Mouse (Mus musculus): ENCODE measurements around the gene Man1b1. TPM values are rescaled to one million over a fixed set of nuclear protein-coding genes. Genes with fewer than 3 reads are reported as not detected.

Gene Man1b1
- polyA plus RNA-seq, 1 experiment from 2014 or later: 73.5 TPM

Other genes with a start within 250 kb of the Man1b1 start
- 0.14 and 0.22 TPM in 2 replicates for gene Noxa1, start 237.2 kb upstream of the Man1b1 start, polyA plus RNA-seq (2016; fragmentation: Nextera tagmentation; extraction: Ambion mirVana)
- 70.9 and 76.4 TPM in 2 replicates for gene Nrarp, start 151.6 kb upstream of the Man1b1 start, polyA plus RNA-seq (2016; fragmentation: Nextera tagmentation; extraction: Ambion mirVana)
- gene Tor4a, start 135.5 kb upstream of the Man1b1 start, polyA plus RNA-seq (2016; fragmentation: Nextera tagmentation; extraction: Ambion mirVana): 1.8 and 2.4 TPM in 2 replicates
- gene Nelfb, start 120.8 kb upstream of the Man1b1 start, polyA plus RNA-seq (2016; fragmentation: Nextera tagmentation; extraction: Ambion mirVana): 107 and 117 TPM in 2 replicates
- gene Stpg3, start 117.7 kb upstream of the Man1b1 start, polyA plus RNA-seq (2016; fragmentation: Nextera tagmentation; extraction: Ambion mirVana): not detected in 2 replicates
- 0.19 TPM in 1 of 2 replicates, not detected in the other for gene Fam166a, start 113.6 kb upstream of the Man1b1 start, polyA plus RNA-seq (2016; fragmentation: Nextera tagmentation; extraction: Ambion mirVana)
- 391 and 416 TPM in 2 replicates for gene Tubb4b, start 107.6 kb upstream of the Man1b1 start, polyA plus RNA-seq (2016; fragmentation: Nextera tagmentation; extraction: Ambion mirVana)
- not detected in 2 replicates for gene Slc34a3, start 98.0 kb upstream of the Man1b1 start, polyA plus RNA-seq (2016; fragmentation: Nextera tagmentation; extraction: Ambion mirVana)
- not detected in 2 replicates for gene Rnf224, start 95.6 kb upstream of the Man1b1 start, polyA plus RNA-seq (2016; fragmentation: Nextera tagmentation; extraction: Ambion mirVana)
- 37.8 and 40.5 TPM in 2 replicates for gene Rnf208, start 90.1 kb upstream of the Man1b1 start, polyA plus RNA-seq (2016; fragmentation: Nextera tagmentation; extraction: Ambion mirVana)
- not detected in 2 replicates for gene Cysrt1, start 89.9 kb upstream of the Man1b1 start, polyA plus RNA-seq (2016; fragmentation: Nextera tagmentation; extraction: Ambion mirVana)
- gene AL732309.1, start 85.5 kb upstream of the Man1b1 start, polyA plus RNA-seq (2016; fragmentation: Nextera tagmentation; extraction: Ambion mirVana): 3.5 and 6.2 TPM in 2 replicates
- gene Tmem203, start 76.9 kb upstream of the Man1b1 start, polyA plus RNA-seq (2016; fragmentation: Nextera tagmentation; extraction: Ambion mirVana): 16.5 and 18.6 TPM in 2 replicates
- gene Tprn, start 69.7 kb upstream of the Man1b1 start, polyA plus RNA-seq (2016; fragmentation: Nextera tagmentation; extraction: Ambion mirVana): 13.2 and 14.9 TPM in 2 replicates
- 195 and 201 TPM in 2 replicates for gene Ssna1, start 59.9 kb upstream of the Man1b1 start, polyA plus RNA-seq (2016; fragmentation: Nextera tagmentation; extraction: Ambion mirVana)
- gene Anapc2, start 59.9 kb upstream of the Man1b1 start, polyA plus RNA-seq (2016; fragmentation: Nextera tagmentation; extraction: Ambion mirVana): 147 and 152 TPM in 2 replicates
- not detected in 2 replicates for gene Tmem210, start 44.2 kb upstream of the Man1b1 start, polyA plus RNA-seq (2016; fragmentation: Nextera tagmentation; extraction: Ambion mirVana)
- gene Lrrc26, start 42.4 kb upstream of the Man1b1 start, polyA plus RNA-seq (2016; fragmentation: Nextera tagmentation; extraction: Ambion mirVana): not detected in 2 replicates
- gene Grin1, start 13.2 kb upstream of the Man1b1 start, polyA plus RNA-seq (2016; fragmentation: Nextera tagmentation; extraction: Ambion mirVana): 6.3 and 6.9 TPM in 2 replicates
- 21.9 and 23.5 TPM in 2 replicates for gene Dpp7, start 24.0 kb downstream of the Man1b1 start, polyA plus RNA-seq (2016; fragmentation: Nextera tagmentation; extraction: Ambion mirVana)
- 5.7 and 7.9 TPM in 2 replicates for gene Uap1l1, start 33.3 kb downstream of the Man1b1 start, polyA plus RNA-seq (2016; fragmentation: Nextera tagmentation; extraction: Ambion mirVana)
- gene Sapcd2, start 40.0 kb downstream of the Man1b1 start, polyA plus RNA-seq (2016; fragmentation: Nextera tagmentation; extraction: Ambion mirVana): 31.9 and 41.4 TPM in 2 replicates
- 0.22 and 0.46 TPM in 2 replicates for gene Entpd2, start 63.5 kb downstream of the Man1b1 start, polyA plus RNA-seq (2016; fragmentation: Nextera tagmentation; extraction: Ambion mirVana)
- 216 and 225 TPM in 2 replicates for gene Npdc1, start 67.0 kb downstream of the Man1b1 start, polyA plus RNA-seq (2016; fragmentation: Nextera tagmentation; extraction: Ambion mirVana)
- gene Fut7, start 90.9 kb downstream of the Man1b1 start, polyA plus RNA-seq (2016; fragmentation: Nextera tagmentation; extraction: Ambion mirVana): 0.53 TPM in 1 of 2 replicates, not detected in the other
- 10.1 and 10.6 TPM in 2 replicates for gene Abca2, start 96.4 kb downstream of the Man1b1 start, polyA plus RNA-seq (2016; fragmentation: Nextera tagmentation; extraction: Ambion mirVana)
- gene Clic3, start 124.5 kb downstream of the Man1b1 start, polyA plus RNA-seq (2016; fragmentation: Nextera tagmentation; extraction: Ambion mirVana): 2.3 and 2.4 TPM in 2 replicates
- 41.6 and 49.4 TPM in 2 replicates for gene Paxx, start 128.8 kb downstream of the Man1b1 start, polyA plus RNA-seq (2016; fragmentation: Nextera tagmentation; extraction: Ambion mirVana)
- gene Ptgds, start 137.7 kb downstream of the Man1b1 start, polyA plus RNA-seq (2016; fragmentation: Nextera tagmentation; extraction: Ambion mirVana): 2.8 and 3.0 TPM in 2 replicates
- gene Lcn12, start 161.6 kb downstream of the Man1b1 start, polyA plus RNA-seq (2016; fragmentation: Nextera tagmentation; extraction: Ambion mirVana): not detected in 2 replicates
- gene Fbxw5, start 168.4 kb downstream of the Man1b1 start, polyA plus RNA-seq (2016; fragmentation: Nextera tagmentation; extraction: Ambion mirVana): 106 and 116 TPM in 2 replicates
- 4.8 and 6.0 TPM in 2 replicates for gene C8g, start 169.4 kb downstream of the Man1b1 start, polyA plus RNA-seq (2016; fragmentation: Nextera tagmentation; extraction: Ambion mirVana)
- 25.7 and 29.6 TPM in 2 replicates for gene Traf2, start 214.6 kb downstream of the Man1b1 start, polyA plus RNA-seq (2016; fragmentation: Nextera tagmentation; extraction: Ambion mirVana)
- 377 TPM in 2 replicates for gene Edf1, start 225.5 kb downstream of the Man1b1 start, polyA plus RNA-seq (2016; fragmentation: Nextera tagmentation; extraction: Ambion mirVana)
- gene Mamdc4, start 242.5 kb downstream of the Man1b1 start, polyA plus RNA-seq (2016; fragmentation: Nextera tagmentation; extraction: Ambion mirVana): 4.7 and 6.7 TPM in 2 replicates
- gene Phpt1, start 242.9 kb downstream of the Man1b1 start, polyA plus RNA-seq (2016; fragmentation: Nextera tagmentation; extraction: Ambion mirVana): 131 and 162 TPM in 2 replicates
- 2.4 and 3.1 TPM in 2 replicates for gene Ajm1, start 249.4 kb downstream of the Man1b1 start, polyA plus RNA-seq (2016; fragmentation: Nextera tagmentation; extraction: Ambion mirVana)